Mouse (Mus musculus) ES-E14 (cell line): ENCODE data around the gene Ilvbl.

Experiments
- MAFK ChIP-seq: IDR thresholded peaks from 2 replicates; pipeline ENCODE4 v1.6.1; 2014; ENCODE audit warnings: mild to moderate bottlenecking, low read depth, low read length, inconsistent platforms; ENCODE audit not compliant: insufficient read depth
- ZNF384 ChIP-seq: IDR thresholded peaks from 2 replicates; pipeline ENCODE4 v1.6.1; 2012; ENCODE audit warnings: low read depth, low read length, inconsistent platforms

GRCm38 (mm10) chr10:78630194-78630593, 56.0 kb downstream of the Ilvbl start:
- no peak for TF ChIP-seq ZNF384
- TF ChIP-seq MAFK = no peak
